Mouse (Mus musculus) layer of hippocampus, adult 9-10 months (tissue): ENCODE results near the gene Lhfpl2.

Experiments
- DNase-seq: peaks from one replicate; pipeline ENCODE4 v3.0.0; 2022; ENCODE audit warnings: low spot score

Gene Lhfpl2

GRCm38 (mm10) chr13:94098369-94099084 lies 40.9 kb downstream of the Lhfpl2 start:
- no peak for DNase-seq

- DNase-seq: no peak
These were observed 41.5 kb downstream of the Lhfpl2 start for GRCm38 (mm10) chr13:94099087-94099486.

- DNase-seq: no peak
These were observed 42.8 kb downstream of the Lhfpl2 start for GRCm38 (mm10) chr13:94100361-94100760.

GRCm38 (mm10) chr13:94101020-94101571 lies 43.5 kb downstream of the Lhfpl2 start:
- no peak for DNase-seq

GRCm38 (mm10) chr13:94104866-94105475 lies 47.4 kb downstream of the Lhfpl2 start:
- DNase-seq: no peak

GRCm38 (mm10) chr13:94106431-94106830 lies 48.8 kb downstream of the Lhfpl2 start:
- no peak for DNase-seq

- DNase-seq: no peak
These were observed 49.4 kb downstream of the Lhfpl2 start for GRCm38 (mm10) chr13:94106983-94107382.

- no peak for DNase-seq
These were observed 53.0 kb downstream of the Lhfpl2 start for GRCm38 (mm10) chr13:94110556-94110955.

- DNase-seq: no peak
These were observed 57.9 kb downstream of the Lhfpl2 start for GRCm38 (mm10) chr13:94115476-94115875.

GRCm38 (mm10) chr13:94116705-94117410 lies 59.3 kb downstream of the Lhfpl2 start:
- DNase-seq: no peak

- DNase-seq: no peak
These were observed 59.9 kb downstream of the Lhfpl2 start for GRCm38 (mm10) chr13:94117522-94117921.

GRCm38 (mm10) chr13:94118091-94118490 lies 60.5 kb downstream of the Lhfpl2 start:
- no peak for DNase-seq

- DNase-seq: no peak
These were observed 61.7 kb downstream of the Lhfpl2 start for GRCm38 (mm10) chr13:94119309-94119708.

- DNase-seq: peak; percentile 33
These were observed 65.4 kb downstream of the Lhfpl2 start for GRCm38 (mm10) chr13:94122703-94123592.

GRCm38 (mm10) chr13:94130394-94130793 lies 72.8 kb downstream of the Lhfpl2 start:
- DNase-seq: no peak

- no peak for DNase-seq
These were observed 73.5 kb downstream of the Lhfpl2 start for GRCm38 (mm10) chr13:94131135-94131534.

GRCm38 (mm10) chr13:94132187-94132995 lies 74.8 kb downstream of the Lhfpl2 start:
- DNase-seq: no peak

- no peak for DNase-seq
These were observed 77.0 kb downstream of the Lhfpl2 start for GRCm38 (mm10) chr13:94134646-94135045.

- no peak for DNase-seq
These were observed 77.6 kb downstream of the Lhfpl2 start for GRCm38 (mm10) chr13:94135180-94135579.

GRCm38 (mm10) chr13:94139713-94140445 lies 82.3 kb downstream of the Lhfpl2 start:
- no peak for DNase-seq
